Mouse (Mus musculus): Measurements from ENCODE around the gene Pdcd1lg2.

DNA sequence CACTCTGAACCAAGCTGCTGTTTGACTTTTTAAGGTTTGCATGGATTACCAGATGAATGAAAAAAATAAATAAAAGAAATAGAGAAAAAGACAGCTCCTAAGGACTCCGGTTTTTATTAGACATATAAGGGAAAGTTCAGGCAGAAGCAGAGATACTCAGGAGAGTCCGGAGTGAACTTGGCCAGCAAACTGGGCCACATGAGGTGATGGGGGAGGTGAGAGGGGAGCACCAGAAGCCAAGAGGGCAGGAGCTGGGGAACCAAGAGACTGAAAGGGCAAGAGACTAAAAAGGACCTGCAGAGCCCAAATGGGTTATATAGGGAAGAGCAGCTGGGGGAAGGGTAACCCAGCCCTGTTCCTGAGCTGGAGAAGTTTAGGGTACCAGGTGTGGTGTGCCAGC, 16.0 kb upstream of the Pdcd1lg2 start:
- TF ChIP-seq FLI1 (IDR thresholded peaks at IDR 0.05; ENCODE audit: low read length) (no peak), GATA1 (IDR thresholded peaks at IDR 0.05; ENCODE audit: borderline replicate concordance, low read length) (no peak)

Data from megakaryocyte, embryonic 14.5 days (primary cell).